Mouse (Mus musculus) left cerebral cortex, adult 9 months (tissue): Measurements from ENCODE around the gene Dgkq.
"Not testable (repeated sequence)": the region's sequence is repeated elsewhere in the genome, so short reads cannot be mapped to it uniquely, and the experiment has no call there.

ENCODE experiments used
- DNase-seq, 2 experiments: peaks; one replicate each; pipeline ENCODE4 v3.0.0; 2022; ENCODE audit warnings: low spot score in 2 of 2

Gene Dgkq

DNA sequence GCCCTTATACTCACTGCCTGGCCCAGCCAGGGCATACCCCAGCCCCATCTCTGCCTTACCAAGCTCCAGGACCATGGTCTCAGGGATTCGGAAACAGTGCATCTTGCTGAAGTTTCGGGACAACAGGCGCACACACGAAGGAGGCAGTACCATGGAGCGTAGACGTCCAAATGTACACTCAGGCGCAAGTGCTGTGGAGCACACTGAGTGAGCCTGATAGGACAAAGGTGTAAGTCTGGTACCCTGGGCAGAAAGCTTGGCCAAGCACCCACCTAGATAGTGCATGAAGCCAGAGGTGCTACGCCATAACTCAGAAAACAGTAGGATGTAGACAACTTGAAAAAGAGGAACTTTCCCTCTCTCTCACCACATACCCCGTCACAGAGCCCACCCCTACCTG is 14.1 kb downstream of the Dgkq start:
- DNase-seq: no peak

DNA sequence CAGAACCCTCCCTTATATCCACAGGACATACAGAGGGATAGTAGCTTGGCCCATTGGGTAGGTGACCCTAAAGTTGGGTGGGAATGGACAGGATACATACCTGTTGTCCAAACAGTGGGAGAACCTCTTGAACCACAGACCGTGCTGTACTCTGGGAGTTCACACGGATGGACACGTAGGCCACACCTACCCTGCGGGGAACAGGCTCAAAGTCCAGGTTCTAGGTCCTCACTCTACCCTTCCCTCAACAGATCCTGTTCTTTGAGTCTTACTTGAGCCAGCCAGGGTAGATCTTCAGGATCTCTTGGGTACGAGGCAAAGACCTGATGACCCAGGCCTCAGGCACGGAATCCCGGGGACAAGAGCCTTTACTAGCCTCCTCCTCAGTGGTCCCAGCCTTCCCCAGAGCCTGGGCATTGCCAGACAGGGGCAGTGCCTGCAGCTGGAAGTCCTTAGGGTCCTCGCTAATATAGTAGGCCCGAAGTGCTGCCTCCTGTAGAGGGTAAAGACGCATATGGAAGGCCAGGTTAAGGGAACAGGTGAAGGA is 15.0 kb downstream of the Dgkq start:
- DNase-seq: no peak

DNA sequence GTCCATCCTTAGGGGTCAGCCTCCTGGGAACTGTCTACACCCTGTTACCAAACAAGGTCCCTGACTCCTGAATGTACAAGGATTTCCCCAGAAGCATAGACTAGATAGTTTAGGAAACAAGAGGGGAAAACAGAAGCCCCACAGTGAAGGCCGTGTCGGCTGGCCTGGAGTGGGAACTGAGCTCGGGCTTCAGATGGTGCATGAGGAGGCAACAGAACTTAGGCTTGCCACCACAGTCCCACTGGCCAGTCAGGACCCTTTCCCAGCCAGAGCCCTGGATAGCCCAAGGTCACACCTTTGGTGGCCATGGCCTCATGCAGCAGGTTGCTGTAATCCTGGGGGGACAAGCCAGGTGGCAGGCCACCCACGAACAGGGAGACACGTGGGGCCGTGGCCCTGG is 16.1 kb downstream of the Dgkq start:
- no peak for DNase-seq

DNA sequence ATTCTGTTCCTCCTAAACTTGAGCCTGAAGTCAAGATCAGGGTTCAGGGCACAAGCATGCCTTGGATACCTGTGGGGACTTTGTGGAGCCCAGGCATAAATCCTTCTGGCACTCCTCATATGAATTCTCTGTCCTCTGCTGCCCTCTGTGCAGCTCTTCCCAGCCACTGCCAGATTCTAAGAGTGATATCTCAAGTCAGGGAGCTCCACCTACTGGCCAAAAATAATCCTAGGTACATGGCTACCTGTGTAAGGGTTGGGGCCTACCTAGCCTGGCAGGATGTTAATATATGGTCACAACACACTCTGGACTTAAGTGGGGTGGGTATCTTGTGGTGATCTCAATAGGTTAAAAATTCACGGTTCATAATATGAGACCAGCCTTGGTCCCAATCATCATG is 17.6 kb downstream of the Dgkq start:
- DNase-seq: peak in 1 of 2 experiments; percentile 62

DNA sequence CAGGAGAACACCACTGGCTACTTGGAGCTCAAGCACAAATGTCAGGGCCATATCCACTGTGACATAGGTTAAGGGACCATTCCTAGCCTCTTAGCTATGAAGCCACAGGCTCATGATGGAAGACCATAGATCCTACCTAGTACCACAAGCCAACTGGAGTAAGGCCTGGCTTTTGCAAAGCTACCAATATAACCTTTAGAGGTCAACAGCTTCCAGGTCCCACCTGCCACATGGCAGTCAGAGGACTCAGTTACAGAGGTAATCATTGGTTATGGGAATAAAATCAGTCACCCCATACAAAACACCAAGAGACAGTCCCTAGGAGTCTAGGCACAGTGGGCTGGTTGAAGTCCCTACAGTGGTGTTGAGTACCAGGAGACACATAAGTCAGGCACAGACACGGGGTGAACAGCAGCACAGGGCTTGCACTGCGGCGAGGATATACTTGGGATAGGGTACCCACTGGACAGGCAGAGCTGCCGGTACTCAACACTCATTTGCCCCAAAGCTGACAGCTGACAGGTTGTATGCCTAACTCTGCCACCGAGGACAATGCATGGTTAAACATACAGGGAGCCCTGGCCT is 18.2 kb downstream of the Dgkq start:
- DNase-seq: no peak

DNA sequence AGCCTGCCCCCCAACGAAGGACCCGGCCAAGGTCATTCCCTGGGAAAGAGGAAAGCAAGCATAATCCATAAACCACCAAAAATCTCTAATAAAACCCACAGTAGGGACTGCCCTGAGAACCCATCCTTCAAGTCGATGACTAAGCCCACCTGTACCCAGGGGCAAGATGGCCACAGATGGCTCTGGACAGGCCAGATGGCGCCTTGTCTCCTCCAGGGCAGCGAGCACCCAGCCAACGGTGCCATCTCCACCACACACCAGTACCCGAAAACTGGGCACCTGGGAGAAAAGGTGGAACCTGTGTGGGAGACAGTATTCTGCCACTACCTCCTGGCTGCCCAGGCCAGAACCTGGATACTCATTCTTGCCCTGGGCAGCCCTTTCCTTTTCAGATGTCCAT is 19.1 kb downstream of the Dgkq start:
- DNase-seq: no peak

DNA sequence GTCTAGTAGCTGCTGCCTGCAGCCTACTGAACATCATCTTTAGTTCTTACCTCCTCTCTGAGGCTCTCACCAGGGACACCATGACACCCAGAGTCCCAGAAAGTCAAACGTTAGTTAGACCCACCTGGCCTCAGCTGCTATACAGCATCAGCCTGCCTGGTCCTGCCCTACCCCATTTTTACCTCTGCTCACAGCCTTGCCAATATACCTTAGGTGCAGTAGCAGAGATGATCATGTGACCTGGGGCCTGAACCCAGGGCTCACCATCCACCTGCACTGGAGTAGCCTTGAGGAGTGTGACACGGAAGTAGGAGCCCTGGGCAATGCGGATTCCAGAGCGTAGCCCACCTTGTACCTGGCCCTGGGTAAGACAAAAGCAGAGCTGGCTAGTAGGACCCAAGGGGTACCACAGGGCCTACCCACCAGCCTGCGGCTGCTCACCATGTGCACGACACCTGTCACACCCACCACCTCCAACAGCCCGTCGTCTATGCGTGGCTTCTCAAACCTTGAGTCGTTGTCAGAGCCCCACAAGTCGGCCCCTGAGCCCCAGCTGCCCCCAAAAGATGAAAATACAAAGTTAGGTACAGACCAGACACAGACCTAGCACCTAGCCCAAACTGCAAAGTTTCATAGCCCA is 20.4 kb downstream of the Dgkq start:
- DNase-seq: no peak

DNA sequence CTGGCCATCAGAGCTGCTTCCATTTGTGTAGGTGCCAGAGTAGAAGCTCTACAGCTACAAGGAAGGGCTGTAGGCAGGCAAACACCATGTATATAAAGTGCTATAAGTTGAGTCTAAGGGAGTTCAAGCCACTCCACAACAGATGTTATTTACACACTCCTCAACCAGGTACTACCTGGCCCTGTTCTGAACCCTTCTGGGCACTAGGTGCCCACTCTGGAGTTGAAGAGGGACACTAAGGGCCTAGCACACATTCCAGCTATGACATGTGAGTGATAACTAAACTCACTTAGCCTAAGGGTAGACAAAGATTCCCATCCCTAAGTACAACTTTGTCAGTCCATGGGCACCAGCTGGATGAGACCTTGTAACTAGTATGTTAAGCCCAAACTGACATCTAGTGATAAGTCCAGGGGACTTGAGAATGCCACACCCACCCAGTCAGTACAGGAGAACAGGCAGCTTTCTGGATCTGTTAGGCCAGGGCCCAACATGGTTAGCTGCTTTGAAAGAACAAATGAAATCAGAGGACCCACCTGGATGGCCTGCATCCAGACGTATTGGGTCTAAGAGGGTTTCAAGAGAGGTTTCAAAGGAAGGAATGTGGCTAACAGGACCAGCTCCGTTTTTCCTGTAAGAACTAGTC is 21.5 kb downstream of the Dgkq start:
- no peak for DNase-seq

DNA sequence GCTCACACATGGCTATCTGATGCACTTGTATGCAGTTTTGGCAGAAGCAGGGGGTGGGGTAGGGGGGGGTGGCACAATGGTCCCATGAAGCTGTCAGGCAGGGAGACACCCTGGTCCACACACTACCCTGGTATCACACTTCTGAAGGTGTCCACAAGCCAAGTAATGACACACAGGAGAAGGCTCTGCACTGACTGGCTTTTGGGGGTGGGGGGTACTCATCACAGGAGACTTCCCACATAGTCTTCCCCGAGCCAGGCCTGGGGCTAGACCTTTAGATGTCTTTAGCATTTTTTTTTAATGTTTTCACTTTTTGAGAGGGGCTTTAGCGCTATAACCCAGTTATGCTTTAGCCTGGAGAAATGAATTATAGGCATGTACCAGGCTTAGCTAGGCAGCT is 22.2 kb downstream of the Dgkq start:
- DNase-seq: no peak

DNA sequence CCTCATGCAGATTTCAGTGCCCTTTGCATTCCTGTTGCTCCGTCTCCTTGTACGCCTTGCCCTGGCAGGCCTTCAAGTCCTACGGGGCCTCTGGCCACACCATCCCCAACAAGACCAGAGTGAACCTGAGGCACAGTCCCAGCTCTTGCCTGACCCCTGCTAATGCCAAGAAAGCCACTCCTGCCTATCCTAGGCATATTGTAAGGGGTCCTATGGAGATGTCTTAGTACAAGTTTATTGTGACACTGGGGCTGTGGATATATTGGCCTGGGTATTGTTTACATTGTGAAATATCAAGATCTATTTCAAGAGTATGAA is 23.2 kb downstream of the Dgkq start:
- no peak for DNase-seq

DNA sequence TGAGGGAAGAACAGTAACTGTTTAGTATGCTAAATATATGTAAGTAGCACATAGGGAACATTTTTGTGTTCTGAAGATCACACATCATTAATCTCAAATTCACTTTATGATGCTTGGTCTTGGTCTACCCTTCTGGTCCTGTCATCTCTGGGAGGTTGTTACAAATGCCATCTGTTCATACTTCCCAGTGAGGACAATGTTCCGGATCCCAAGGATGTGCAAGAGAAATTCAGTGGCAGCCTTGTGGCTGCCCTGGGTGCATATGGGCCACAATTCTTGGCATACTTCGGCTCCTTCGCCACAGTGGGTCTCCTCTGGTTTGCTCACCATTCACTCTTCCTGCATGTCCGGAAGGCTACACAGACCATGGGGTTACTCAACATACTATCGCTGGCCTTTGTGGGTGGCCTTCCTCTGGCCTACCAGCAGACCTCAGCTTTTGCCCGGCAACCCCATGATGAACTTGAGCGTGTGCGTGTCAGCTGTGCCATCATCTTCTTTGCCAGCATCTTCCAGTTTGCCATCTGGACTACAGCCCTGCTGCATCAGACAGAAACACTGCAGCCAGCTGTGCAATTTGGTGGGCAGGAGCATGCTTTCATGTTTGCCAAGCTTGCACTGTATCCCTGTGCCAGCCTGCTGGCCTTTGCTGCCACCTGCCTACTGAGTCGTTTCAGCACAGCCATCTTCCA is 23.7 kb downstream of the Dgkq start:
- DNase-seq: no peak

DNA sequence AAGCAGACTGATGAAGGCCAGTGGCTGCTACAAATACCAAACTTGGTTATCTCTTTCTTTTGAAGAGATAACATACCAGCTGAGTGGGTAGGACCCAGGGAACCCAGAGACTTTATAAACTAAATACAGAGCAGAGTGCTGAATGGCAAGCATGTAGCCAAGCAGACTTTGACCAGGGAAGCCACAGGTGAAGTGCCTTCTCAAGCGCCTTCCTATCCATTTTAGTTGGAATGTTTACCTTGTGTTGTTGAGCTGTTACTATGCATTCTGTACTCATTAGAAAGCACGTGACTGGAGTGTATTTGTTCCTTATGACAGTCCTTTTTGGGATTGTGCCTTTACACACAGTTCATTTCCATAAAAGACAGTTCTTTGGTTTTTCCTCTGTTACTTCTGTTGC is 25.8 kb downstream of the Dgkq start:
- no peak for DNase-seq

DNA sequence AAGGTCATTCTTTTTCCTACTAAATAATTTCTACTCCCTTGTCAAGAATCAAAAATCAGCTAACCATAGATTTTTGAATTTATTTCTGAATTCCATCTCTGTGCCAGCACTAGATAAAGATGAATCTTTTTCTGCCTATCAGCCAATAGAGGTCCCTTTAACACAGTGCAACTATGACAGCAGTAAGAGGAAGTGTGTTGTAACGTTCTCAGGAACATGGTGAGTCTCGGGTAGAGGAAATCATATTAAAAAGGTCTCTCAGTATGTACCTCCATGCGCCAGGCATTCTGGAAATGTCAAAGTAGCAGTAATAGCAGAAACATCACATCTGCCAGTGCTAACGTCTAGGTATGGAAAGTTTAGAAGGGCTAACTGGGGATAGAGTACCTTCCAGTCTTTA is 33.3 kb downstream of the Dgkq start:
- no peak for DNase-seq

DNA sequence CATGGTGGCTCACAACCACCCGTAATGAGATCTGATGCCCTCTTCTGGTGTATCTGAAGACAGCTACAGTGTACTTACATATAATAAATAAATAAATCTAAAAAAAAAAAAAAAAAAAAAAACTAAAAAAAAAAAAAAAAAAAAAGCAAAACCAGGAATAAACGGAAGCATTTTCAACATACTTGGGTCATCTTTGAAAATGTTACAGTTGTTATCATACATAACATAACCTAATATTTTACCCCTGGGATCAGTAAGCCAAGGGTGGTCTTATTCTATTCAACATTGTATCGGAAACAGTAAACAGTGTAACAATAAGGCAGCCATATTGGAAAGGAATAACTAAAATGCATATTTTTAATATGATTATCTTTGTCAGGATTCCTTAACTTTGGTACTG is 35.4 kb downstream of the Dgkq start:
- not testable (repeated sequence) for DNase-seq

DNA sequence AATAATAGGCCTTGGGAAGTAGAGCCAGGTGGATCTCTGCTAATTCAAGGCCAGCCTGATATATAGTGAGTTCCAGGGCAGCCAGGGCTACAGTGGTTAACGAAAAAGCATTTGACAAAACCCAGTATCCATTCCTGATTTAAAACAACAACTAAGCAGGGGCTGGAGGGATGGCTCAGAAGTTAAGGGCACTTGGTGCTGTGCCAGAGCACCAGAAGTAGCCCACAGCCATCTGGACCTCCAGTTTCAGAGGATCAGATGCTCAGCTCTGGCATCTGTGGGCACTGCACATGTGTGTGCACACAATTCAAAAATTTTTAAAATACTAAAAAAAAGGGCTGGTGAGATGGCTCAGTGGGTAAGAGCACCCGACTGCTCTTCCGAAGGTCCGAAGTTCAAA is 35.8 kb downstream of the Dgkq start:
- DNase-seq: no peak

DNA sequence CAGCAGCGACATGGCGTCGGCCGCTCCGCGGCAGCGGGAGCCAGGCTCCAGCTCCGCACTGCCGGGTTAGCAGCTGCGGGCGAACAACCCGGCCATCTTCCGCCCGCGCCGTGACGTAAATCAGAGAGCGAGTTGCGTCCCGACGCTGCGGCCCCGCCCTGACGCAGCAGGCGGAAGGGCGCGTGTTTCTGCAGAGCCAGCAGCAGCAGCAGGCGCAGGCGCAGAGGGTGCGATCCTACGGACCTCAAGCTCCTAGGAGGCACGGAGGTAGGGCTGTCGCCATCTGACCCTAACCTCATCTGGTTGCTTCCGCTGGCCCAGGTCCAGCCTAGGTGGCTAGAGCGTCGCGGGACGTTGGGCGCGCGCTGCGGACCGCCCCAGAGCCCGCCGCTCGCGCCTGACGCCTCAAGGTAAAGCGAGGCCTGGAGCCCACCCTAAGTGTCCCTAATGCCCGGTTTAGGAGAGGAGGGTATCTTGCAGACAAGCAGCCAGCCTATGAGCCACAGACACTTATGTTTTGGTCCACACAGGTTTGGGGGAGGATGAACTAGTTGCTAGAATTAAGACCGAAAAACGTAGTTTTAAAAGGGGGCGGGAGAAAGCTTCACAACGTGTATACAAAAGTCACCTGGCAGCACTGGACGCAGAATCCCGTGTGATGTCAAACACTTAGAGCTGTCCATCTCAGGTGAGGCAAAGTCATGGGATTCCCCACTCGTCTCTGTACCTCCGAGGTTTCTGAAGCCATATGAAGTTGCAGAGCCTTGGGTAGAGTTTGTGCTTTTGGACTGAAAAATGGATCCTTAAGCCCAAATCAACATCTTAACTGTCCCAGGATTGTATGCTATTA is 39.6 kb downstream of the Dgkq start, which contains the start of the genes Gak and Tmem175:
Gak (minus strand) TSS at position 122 of the 850 bp plus-strand sequence.
Tmem175 (plus strand) TSS at position 137 of the 850 bp plus-strand sequence.
- DNase-seq: peak; percentile 81 to 89

DNA sequence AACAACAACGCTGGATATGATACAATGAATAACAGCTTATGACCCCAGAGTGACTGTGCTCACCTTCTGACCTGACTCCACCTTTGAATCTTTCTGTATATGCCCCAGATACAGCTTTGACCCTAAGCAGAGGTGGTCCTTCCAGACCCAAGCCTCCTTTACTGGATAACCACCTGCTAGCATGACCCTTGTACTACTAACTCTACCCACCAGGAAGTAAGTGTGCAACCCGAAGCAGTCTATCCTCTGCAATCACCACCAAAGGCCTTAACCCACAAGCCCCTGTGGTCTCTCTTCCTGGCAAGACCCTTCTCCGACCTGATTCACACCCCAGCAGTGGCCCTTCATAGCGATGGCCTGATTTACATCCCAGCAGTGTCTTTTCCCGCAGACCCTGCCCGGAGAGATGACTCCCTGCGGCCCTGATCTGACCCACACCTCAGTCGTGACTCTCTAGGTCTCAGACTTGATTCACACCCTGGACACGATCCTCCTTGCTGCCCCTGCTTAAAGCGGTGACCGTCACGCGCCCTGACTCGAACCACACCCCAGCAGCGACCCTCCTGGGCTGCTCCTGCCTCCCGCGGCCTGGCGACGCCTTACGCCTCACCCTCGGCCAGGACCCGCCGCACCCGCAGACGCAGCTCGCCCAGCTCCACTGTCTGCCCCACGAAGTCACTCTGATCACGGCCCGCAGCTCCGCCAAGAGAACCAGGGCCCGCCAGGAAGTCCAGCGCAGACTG is 40.4 kb downstream of the Dgkq start:
- no peak for DNase-seq

DNA sequence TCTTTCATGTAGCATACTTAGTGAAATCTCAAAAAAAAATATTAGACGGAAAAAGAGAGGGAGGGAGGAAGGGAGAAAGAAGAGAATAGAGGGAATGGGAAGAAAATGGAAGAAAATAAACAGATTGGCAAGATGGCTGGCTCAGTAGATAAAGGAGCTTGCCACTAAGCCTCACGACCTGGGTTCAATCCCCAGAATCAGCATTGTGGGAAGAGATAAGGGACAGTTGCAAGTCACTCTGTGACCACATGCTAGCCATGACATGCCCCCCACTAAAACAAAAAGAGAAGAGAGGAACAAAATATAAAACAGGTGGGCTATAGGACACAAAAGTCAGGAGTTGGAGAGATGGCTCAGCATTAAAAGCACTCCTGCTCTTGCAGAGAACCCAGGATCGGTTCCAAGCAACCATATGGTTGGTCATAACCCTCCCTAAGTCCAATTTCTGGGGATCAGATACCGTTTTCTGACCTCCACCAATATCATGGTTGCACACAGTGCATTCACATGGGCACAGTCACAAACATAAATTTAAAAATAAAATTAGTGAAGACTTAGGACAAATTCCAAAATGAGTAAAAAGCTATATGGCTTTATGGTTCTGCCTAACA is 43.3 kb downstream of the Dgkq start:
- no peak for DNase-seq

DNA sequence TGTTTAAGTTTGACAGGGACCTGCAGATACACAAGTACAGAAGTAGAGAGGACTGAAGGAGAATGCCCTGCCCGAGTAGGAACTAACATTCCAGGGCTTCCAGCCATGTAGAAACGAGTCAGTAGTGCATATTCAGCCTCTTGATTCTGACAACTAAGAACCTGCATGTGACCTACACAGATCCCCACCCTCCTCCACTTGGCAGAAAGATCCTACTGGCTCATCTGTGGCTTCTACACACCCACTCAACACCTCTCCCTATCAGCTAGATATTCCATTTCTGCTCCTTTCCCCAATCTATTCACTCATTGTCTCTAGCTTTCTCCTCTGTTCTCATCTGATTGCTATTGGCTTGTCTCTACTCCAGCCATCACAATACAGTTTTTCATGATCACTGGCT is 47.6 kb downstream of the Dgkq start:
- DNase-seq: peak in 1 of 2 experiments; percentile 23

DNA sequence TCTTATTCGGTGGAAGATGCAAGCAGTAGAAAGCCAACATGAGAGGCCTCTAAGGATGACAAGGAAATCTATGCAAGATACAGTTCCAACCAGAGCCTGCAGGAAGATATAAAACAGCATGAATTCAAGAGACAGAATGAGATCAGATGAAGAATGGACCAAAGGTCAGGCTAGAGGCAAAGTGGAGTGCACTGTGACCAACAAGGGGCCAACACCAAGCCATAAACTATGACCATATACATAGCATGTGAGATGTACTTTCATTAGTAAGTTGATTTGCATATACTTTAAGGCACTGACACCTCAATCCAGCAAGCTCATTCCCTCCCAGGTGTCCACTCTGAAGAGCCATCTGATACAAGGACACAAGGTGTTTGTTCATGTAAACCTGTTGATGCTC is 59.0 kb downstream of the Dgkq start:
- DNase-seq: no peak

DNA sequence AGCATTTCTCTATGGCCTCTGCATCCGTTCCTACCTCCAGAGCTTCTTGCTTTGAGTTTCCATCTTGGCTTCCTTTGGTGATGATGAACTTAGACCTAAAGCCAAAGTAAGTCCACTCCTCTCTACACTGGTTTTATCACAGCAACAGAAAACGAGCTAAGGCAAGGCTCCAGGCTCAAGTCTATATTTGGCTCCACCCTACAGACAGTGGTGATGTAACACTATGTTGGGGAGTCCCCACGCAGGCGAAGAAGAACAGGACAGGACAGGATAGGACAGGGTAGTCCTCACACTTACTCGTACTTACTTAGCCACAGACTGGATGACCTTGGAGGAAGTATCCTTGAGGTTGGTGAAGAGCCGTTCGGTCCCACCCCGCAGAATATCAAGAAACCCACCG is 66.9 kb downstream of the Dgkq start:
- peak in 1 of 2 experiments; percentile 35 for DNase-seq
